Mouse (Mus musculus): ENCODE results near the gene Ctsh.

DNA sequence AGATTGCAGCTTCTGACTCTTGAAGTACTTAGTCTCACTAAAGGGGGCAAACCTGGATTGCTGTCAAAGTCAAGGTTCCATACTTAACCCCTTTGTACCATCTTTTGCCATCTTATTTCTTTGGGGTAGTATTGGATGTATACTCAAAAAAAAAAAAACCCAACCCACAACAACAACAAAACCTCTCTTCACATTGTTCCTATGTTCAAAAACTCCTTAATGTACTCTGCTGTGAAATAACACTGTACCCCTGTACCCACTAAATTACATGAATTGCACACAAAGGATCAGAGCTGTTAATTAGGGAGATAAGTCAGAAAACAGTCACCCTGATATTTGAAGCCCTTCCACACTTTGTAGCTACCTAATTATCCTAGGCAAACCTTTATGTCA lies 61.4 kb downstream of the Ctsh start:
- TF ChIP-seq CTCF (IDR thresholded peaks at IDR 0.05; ENCODE audit: borderline replicate concordance, insufficient read depth, low read length) (no peak), POLR2A (IDR thresholded peaks at IDR 0.05; ENCODE audit: low read depth, low read length) (no peak)
